Mouse (Mus musculus) cortical plate, adult 2 months (tissue): ENCODE results near the gene Rho. TPM values are rescaled to one million over a fixed set of nuclear protein-coding genes. Genes with fewer than 3 reads are reported as not detected.

Source experiments
- H3K27ac ChIP-seq: fragments of 200-500 bp; 2 replicates; pipeline ENCODE4 v1.5.1; 2012; ENCODE audit warnings: low read length, control low read depth, inconsistent platforms; ENCODE audit not compliant: insufficient read depth
- H3K4me1 ChIP-seq: fragments of 200-500 bp; 2 replicates; pipeline ENCODE4 v1.6.1; 2011; ENCODE audit warnings: low read length; ENCODE audit not compliant: control insufficient read depth, insufficient read depth
- H3K4me3 ChIP-seq: fragments of 200-500 bp; 2 replicates; pipeline ENCODE4 v1.5.1; 2011; ENCODE audit warnings: mild to moderate bottlenecking, low read length, control low read depth; ENCODE audit not compliant: insufficient read depth
- CTCF ChIP-seq: fragments of 200-500 bp; IDR thresholded peaks from 2 replicates; pipeline ENCODE4 v1.5.1; 2011; ENCODE audit warnings: mild to moderate bottlenecking, control low read depth, low read length; ENCODE audit not compliant: insufficient read depth; ENCODE audit errors: extremely low read depth
- POLR2A ChIP-seq: fragments of 200-500 bp; IDR thresholded peaks from 2 replicates; pipeline ENCODE4 v1.6.1; 2011; ENCODE audit warnings: mild to moderate bottlenecking, low read length, control low read depth; ENCODE audit not compliant: insufficient read depth; ENCODE audit errors: extremely low read depth
- polyA plus RNA-seq: library from polyadenylated mRNA; depleted of rRNA; stranded (reverse); fragments of >200 nt; gene quantifications from 2 replicates; pipeline ENCODE4 v1.2.3, GENCODE M21; 2012; rRNA removed

Rho gene
- polyA plus RNA-seq, 1 experiment = 0.84 TPM

DNA sequence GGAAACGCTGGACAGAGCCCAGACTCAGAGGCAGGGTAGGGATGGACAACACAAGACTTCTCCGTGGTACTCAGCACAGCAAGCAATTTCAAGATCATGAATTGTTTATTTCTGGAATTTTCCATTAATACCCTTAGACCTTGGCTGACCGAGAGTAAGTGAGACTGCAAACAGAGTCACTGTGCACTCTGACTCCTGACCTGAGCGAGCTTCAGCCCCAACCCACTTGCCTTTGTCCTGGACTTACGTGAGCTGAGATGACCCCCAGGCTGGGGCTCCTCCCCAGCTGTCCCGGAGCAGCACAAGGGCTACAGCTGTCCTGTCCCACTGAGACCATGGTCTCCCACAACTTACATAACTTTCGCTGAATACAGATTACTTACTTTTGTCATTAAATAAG is 51.3 kb downstream of the Rho start:
- TF ChIP-seq POLR2A = no peak
- no peak for TF ChIP-seq CTCF
- Histone ChIP-seq H3K4me1 (peaks cover 9% of the 10 kb centered on the region), H3K4me3 (no peak overlapping the region), H3K27ac (peak overlapping the region; percentile 55)

GRCm38 (mm10) chr6:115983306-115984038 is 51.9 kb downstream of the Rho start:
- H3K4me1 ChIP-seq = peaks cover 9% of the 10 kb centered on the region
- H3K27ac ChIP-seq = no peak overlapping the region
- no peak overlapping the region for H3K4me3 ChIP-seq
- TF ChIP-seq CTCF (no peak), POLR2A (no peak)

DNA sequence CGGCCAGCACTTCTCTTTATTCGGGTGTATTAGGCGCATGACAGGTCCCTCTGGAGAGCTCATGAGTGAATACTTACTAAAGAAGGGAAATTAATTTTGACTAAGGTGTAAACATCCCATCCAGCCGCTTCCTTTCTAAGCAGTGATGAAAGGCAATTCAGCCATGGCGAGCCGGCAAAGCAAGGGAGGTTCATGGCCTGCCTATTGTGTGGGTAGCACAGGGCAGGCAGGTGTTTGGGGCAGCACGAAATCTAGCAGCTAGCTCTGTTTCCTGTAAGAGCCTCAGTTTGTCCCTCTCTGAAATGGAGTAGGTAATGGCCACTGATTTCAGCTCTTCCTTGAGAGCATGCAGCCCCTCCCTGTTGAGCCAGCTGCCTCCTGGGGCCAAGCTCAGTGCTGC is 53.0 kb downstream of the Rho start:
- Histone ChIP-seq H3K4me3 (no peak overlapping the region), H3K27ac (no peak overlapping the region; the same call in 1 of the 2 replicates), H3K4me1 (peaks cover 12% of the 10 kb centered on the region)
- no peak for TF ChIP-seq POLR2A

- H3K4me3 ChIP-seq = no peak overlapping the region
Measured at GRCm38 (mm10) chr6:115985622-115986021, 54.1 kb downstream of the Rho start.

DNA sequence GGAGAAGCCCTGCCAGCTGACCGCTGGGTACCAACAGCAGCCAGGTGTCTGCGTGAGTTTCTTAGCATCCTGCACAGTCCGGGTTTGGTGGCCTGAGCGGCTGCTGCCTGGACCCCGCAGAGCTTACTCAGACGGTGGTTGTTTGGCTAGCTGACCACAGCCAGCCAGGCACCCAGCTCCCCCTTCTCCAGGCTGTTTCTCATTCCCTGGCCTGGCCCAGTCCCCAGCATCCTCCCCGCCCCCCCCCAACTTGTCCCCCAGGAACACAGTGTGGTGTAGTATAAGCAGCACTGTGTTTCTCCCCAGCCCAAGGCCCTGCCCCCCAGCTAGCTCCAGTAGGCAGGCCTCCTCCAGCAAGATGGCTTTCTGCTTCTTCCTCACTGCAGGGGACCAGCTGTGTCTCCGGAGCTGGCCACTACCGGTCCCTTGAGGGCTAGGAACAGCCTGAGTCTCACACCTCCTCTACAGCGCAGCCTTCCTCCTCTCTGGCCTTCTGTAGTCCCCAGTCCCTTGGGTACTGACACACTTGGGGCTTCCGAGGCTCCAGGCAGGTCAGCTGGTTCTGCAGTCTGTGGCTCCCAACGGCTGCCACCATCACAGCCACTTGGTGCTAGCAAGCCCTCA is 55.0 kb downstream of the Rho start:
- Histone ChIP-seq H3K4me1 (peaks cover 18% of the 10 kb centered on the region), H3K4me3 (no peak overlapping the region), H3K27ac (peak overlapping the region; percentile 20; the same call in 1 of the 2 replicates)
- no peak for TF ChIP-seq CTCF

More at GRCm38 (mm10) chr6:115985622-115986021, 54.1 kb downstream of the Rho start:
- no peak overlapping the region for H3K27ac ChIP-seq
- TF ChIP-seq POLR2A (no peak), CTCF (no peak)
- H3K4me1 ChIP-seq = peaks cover 18% of the 10 kb centered on the region

- peaks cover 18% of the 10 kb centered on the region for H3K4me1 ChIP-seq
- TF ChIP-seq CTCF (no peak), POLR2A (no peak)
- H3K4me3 ChIP-seq = no peak overlapping the region
- H3K27ac ChIP-seq = peak overlapping the region; percentile 20; the same call in 1 of the 2 replicates
Measured at GRCm38 (mm10) chr6:115987096-115987747, 55.7 kb downstream of the Rho start.

GRCm38 (mm10) chr6:115989032-115989431 is 57.5 kb downstream of the Rho start:
- Histone ChIP-seq H3K27ac (peak overlapping the region; percentile 76), H3K4me3 (no peak overlapping the region; the same call in 1 of the 2 replicates), H3K4me1 (peaks cover 14% of the 10 kb centered on the region)
- TF ChIP-seq POLR2A (no peak), CTCF (no peak)

DNA sequence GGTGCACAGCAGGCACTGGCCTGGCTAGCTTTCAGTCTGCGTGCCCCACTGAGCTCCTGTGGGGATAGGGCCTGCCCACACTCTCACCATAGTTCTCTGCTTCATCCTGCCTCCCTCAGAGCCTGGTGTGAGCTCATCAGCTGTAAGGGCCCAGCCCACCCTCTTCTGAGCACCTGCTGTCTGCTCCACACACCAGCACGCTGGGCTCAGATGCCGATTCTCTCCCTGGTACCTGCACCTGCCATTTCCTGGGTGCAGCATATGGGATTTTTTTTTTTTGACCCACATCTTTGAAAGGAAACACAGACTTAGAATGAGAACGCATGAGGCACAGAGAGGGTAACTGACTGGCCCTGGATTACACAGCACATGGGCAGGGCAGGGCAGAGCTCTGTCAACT is 58.1 kb downstream of the Rho start:
- no peak for TF ChIP-seq CTCF
- peak; percentile 57; the same call in 1 of the 2 replicates for TF ChIP-seq POLR2A
- Histone ChIP-seq H3K4me1 (peaks cover 14% of the 10 kb centered on the region), H3K27ac (peak overlapping the region; percentile 93), H3K4me3 (peak overlapping the region; percentile 18)

Other genes with a start within 250 kb of the Rho start
- 5.5 TPM in 2 replicates for gene Tmem40, start 169.3 kb upstream of the Rho start, polyA plus RNA-seq
- 3.0 and 3.1 TPM in 2 replicates for gene Cand2, start 157.2 kb upstream of the Rho start, polyA plus RNA-seq
- 914 and 1,009 TPM in 2 replicates for gene Rpl32, start 123.0 kb upstream of the Rho start, polyA plus RNA-seq
- 7.1 and 7.9 TPM in 2 replicates for gene Efcab12, start 93.3 kb upstream of the Rho start, polyA plus RNA-seq
- gene Mbd4, start 78.4 kb upstream of the Rho start, polyA plus RNA-seq = 9.5 and 10.1 TPM in 2 replicates
- 31.2 and 34.7 TPM in 2 replicates for gene Ift122, start 78.3 kb upstream of the Rho start, polyA plus RNA-seq
- gene H1foo, start 13.2 kb downstream of the Rho start, polyA plus RNA-seq = not detected in 2 replicates
- gene Plxnd1, start 63.3 kb downstream of the Rho start, polyA plus RNA-seq = 103 and 115 TPM in 2 replicates